Mouse (Mus musculus): ENCODE measurements around the gene Prrc2a.

Prrc2a gene

DNA sequence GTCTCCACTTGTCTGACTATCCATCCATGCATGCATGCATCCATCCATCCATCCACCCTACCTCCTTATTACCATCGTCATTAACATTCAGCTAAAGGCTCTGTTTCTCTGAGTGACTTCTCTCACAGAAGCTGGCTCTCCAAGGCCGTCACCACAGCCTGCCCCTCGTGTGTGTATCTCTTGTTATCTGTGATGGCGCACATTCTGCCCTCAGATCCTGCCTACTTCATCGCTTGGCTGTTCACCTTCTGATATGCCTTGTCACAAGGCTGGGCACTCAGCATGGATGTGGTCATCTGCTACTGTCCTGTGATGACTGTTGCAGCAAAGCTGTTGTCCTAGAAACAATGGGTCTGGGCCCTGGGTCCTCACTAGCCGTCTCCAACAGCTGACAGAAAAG, 59.9 kb downstream of the Prrc2a start:
- DNase-seq (ENCODE audit: low read depth, low spot score): no peak

DNA sequence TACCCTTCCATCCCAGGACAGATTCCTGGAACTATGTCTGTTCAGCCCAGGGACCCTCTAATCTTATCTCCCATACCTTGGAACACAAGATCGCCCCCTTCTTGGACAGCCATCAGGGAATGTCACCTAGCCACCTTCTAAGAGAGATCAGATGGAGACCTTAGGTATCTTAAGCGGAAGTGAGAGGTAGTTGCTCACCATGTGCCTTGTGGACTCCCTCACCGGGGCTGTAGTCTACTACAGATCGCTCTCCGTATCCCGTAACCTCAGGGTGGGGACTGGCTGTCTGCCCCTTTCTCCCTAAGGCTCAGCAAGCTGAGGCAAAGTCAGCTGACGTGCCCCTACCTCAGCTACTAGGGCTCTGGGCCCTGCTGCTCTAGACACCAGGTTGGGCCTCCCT, 60.6 kb downstream of the Prrc2a start:
- no peak for DNase-seq (ENCODE audit: low read depth, low spot score)

DNA sequence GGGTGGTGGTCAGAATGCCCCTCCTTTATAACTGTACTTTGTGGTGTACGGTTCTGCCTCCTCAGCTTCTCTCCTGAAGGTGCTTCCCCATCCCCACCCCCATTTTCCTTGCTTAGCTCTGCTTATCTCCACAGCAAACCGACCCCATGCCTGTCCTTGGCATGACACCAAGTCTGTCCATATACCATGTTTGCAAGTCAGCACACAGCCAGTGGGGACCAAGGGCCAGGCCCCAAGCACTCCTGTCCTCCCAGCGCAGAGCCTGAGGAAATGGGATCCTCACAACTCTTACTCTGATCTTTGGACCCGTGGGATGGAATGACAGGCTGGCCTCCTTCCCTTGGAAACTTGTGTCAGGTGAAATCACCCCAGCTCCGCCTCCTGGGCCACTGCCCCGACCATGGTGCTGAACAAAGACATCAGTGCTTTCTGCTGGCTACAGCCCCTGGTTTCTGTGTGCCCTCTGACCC, 61.4 kb downstream of the Prrc2a start:
- DNase-seq (ENCODE audit: low read depth, low spot score): no peak

DNA sequence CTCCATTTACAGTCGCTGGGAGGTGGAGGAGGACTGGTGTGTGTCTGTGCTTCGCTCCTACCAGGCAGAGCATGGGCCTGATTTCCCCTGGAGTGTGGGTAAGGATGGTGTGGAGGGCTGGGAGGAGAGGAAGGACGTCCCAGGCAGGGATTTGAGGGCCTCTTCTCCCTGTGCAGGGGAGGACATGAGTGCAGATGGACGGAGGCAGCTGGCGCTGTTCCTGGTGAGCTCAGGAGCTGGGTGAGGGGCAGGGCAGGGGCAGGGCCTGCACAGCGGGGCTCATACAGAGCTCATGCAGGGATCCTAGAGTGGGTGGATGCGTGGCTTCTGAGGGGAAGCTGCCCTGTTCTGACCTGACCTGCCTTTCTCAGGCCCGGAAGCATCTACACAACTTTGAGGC, 62.4 kb downstream of the Prrc2a start:
- no peak for DNase-seq (ENCODE audit: low read depth, low spot score)

DNA sequence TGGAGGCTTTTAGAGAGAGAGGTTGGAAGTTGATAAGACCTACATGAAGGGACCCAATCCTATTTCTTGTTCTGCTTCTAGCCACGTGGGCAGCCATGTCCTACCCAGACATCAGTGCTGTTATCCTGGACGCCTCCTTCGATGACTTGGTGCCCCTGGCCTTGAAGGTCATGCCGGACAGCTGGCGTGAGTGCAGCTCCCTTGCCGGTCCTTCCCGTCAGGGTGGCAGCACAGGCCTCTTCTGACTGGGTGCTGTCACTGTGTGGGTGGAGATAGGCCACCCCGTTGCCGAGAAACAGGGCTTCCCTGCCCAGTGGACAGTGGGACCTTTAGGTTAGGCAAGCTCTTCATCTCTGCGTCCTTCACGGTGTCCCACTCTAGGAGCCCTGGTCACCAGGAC, 63.5 kb downstream of the Prrc2a start:
- no peak for DNase-seq (ENCODE audit: low read depth, low spot score)

DNA sequence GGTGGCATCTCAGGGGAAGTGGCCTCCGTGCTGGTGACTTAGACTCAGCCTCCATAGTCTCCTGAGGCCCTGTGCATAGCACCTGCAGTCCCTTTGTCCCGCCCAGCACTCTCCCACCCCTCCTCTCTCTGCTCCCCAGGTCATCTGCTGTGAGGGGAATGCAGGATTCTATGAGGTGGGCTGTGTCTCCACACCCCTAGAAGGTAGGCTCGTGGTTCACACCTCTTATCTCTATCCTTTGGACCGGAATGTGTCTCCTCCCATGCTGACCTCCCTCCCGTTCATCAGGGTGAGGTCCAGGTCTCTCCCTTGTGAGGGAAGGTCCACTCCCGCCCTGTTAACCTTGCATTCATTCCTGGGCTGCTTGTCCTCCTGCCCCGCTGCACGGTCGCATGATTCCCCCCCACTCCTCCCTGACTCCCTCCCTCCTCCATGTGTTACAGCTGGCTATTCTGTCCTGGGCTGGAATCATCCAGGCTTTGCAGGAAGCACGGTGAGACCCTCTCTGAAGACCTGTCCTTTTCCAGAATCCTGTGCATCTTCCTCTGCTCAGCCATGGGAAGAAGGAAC, 64.4 kb downstream of the Prrc2a start:
- no peak for DNase-seq (ENCODE audit: low read depth, low spot score)

Data from ZHBTc4 (cell line).